Mouse (Mus musculus): ENCODE measurements around the gene C2. TPM values are rescaled to one million over a fixed set of nuclear protein-coding genes. Genes with fewer than 3 reads are reported as not detected.
"Not testable (repeated sequence)": the region's sequence is repeated elsewhere in the genome, so short reads cannot be mapped to it uniquely, and the experiment has no call there.

C2 gene
- polyA plus RNA-seq, 1 experiment: 27.7 TPM

DNA sequence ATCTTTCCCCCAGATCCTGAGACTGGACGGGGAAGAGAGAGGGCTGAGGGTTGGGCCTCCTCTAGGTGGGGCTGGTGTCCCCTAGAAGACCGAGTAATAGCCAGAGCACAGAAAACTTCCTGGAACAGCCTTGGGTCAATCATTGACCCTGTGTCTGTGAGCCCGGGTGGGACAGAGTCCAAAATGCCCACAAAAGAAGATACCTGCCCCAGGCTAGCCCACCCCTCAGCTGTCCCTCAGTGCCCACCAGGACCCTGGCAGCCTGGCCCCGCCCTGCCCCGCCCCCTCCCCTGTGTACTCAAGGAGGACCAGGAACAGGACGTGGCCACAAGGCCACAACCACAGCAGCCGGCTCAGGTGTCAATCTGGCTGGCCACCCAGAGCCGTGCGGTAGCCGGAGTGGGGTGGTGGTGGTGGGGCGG, 17.4 kb upstream of the C2 start:
- 23% methylated on average over 11 of the region's 11 CpGs for WGBS
- TF ChIP-seq POLR2A (IDR thresholded peaks at IDR 0.05; ENCODE audit: borderline replicate concordance, extremely low read depth, low read depth, low read length) (no peak), CTCF (IDR thresholded peaks at IDR 0.05; ENCODE audit: insufficient read depth, low read length) (peak; percentile 35; the same call in 1 of the 2 replicates)
- no peak overlapping the region for H3K4me3 ChIP-seq (replicated peaks; ENCODE audit: extremely low read depth, low read depth, low read length)
- no peaks in the 10 kb centered on the region for H3K4me1 ChIP-seq (ENCODE audit: control insufficient read depth, insufficient read depth, low read length)
- DNase-seq: peak; percentile 48

- peak; percentile 33 for DNase-seq
- Histone ChIP-seq H3K4me1 (ENCODE audit: control insufficient read depth, insufficient read depth, low read length) (no peaks in the 10 kb centered on the region), H3K4me3 (replicated peaks; ENCODE audit: extremely low read depth, low read depth, low read length) (no peak within 1 kb of the TSS)
- TF ChIP-seq POLR2A (IDR thresholded peaks at IDR 0.05; ENCODE audit: borderline replicate concordance, extremely low read depth, low read depth, low read length) (no peak), CTCF (IDR thresholded peaks at IDR 0.05; ENCODE audit: insufficient read depth, low read length) (no peak)
- 43% methylated on average over 18 of the region's 18 CpGs for WGBS
These were observed 16.0 kb upstream of the C2 start, which contains the start of gene Slc44a4 for GRCm38 (mm10) chr17:34913930-34914665. Gene Slc44a4 (plus strand): TSS chr17:34914466.

DNA sequence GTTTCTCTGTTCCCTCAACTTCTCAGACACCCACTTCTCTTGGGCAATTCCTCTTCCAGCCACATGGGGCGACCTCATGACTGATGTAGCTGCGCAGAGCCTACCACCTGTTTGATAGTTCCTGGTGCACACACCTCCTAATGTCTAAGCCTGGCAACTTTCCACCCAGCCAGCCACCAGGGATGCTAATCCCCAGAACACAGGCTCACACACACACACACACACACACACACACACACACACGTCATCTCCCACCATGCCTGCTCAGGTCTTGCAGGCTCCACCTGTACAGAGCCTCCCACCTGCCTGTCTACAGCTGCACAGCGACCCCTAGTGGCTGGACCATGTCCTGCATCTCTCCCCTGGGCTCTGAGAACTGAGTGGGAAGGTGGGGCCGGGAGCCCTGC, 13.9 kb upstream of the C2 start:
- DNase-seq: peak; percentile 87
- TF ChIP-seq POLR2A (IDR thresholded peaks at IDR 0.05; ENCODE audit: borderline replicate concordance, extremely low read depth, low read depth, low read length) (peak; percentile 18; the same call in 1 of the 2 replicates), CTCF (IDR thresholded peaks at IDR 0.05; ENCODE audit: insufficient read depth, low read length) (peak; percentile 97)
- 30% methylated on average over 5 of the region's 5 CpGs for WGBS
- H3K4me1 ChIP-seq (ENCODE audit: control insufficient read depth, insufficient read depth, low read length): no peaks in the 10 kb centered on the region
- no peak overlapping the region for H3K4me3 ChIP-seq (replicated peaks; ENCODE audit: extremely low read depth, low read depth, low read length)

DNA sequence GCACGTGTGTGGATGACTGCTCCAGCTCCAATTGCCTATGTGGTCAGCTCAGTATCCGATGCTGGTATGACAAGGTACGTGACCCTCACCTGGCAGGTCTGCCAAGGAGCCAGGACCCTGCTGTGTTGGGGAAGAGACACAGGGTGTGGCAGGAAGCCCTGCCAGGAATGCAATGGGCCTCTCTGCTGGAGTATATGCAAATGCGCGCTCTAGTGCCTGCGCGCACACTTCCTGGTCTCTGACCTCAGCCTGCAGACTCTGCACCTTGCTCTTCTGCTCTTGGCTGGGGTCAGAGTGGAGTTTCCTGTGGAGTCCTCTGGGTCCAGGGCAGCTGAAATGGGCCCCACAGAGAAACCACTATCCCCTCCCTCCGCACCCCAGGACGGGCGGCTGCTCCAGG, 12.9 kb upstream of the C2 start:
- no peak for DNase-seq
- no peak overlapping the region for H3K4me3 ChIP-seq (replicated peaks; ENCODE audit: extremely low read depth, low read depth, low read length)
- TF ChIP-seq CTCF (IDR thresholded peaks at IDR 0.05; ENCODE audit: insufficient read depth, low read length): no peak
- TF ChIP-seq POLR2A (IDR thresholded peaks at IDR 0.05; ENCODE audit: borderline replicate concordance, extremely low read depth, low read depth, low read length): no peak
- WGBS: 75% methylated on average over 10 of the region's 10 CpGs
- no peaks in the 10 kb centered on the region for H3K4me1 ChIP-seq (ENCODE audit: control insufficient read depth, insufficient read depth, low read length)

DNA sequence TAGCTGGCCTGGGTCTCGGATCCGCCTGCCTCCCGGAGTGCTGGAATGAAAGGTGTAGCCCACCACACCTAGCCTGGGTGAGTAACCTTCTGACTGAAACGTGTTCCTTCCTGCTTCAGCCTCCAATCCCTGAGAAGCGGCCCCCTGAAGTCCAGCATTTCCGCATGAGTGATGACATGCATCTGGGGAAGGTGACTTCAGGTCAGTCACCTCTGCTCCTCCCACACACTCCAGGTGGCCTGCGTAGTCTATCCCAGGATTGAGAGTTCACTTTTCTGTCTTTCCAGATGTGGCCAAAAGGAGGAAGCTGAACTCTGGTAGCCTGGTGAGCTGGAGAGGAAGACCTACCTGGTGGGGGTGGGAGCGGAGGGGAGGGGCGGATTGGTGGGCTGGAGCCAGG, 4.8 kb upstream of the C2 start:
- no peak for TF ChIP-seq POLR2A (IDR thresholded peaks at IDR 0.05; ENCODE audit: borderline replicate concordance, extremely low read depth, low read depth, low read length)
- no peak for TF ChIP-seq CTCF (IDR thresholded peaks at IDR 0.05; ENCODE audit: insufficient read depth, low read length)
- 92% methylated on average over 9 of the region's 9 CpGs for WGBS
- no peak overlapping the region for H3K4me3 ChIP-seq (replicated peaks; ENCODE audit: extremely low read depth, low read depth, low read length)
- DNase-seq: no peak
- no peaks in the 10 kb centered on the region for H3K4me1 ChIP-seq (ENCODE audit: control insufficient read depth, insufficient read depth, low read length)

DNA sequence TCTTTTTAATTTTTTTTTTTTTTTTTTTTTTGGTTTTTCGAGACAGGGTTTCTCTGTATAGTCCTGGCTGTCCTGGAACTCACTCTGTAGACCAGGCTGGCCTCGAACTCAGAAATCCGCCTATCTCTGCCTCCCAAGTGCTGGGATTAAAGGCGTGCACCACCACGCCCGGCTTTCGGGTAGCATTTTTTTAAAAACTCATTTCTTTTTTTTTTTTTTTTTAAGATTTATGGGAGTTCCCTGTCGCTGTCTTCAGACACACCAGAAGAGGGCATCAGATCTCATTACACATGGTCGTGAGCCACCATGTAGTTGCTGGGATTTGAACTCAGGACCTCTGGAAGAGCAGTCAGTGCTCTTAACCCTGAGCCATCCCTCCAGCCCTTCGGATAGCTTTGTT, 3.9 kb upstream of the C2 start:
- WGBS: 82% methylated on average over 9 of the region's 10 CpGs
- DNase-seq; H3K4me1 ChIP-seq (ENCODE audit: control insufficient read depth, insufficient read depth, low read length); H3K4me3 ChIP-seq (replicated peaks; ENCODE audit: extremely low read depth, low read depth, low read length): not testable (repeated sequence)

- not testable (repeated sequence) for DNase-seq; H3K4me3 ChIP-seq (replicated peaks; ENCODE audit: extremely low read depth, low read depth, low read length); H3K4me1 ChIP-seq (ENCODE audit: control insufficient read depth, insufficient read depth, low read length)
These were observed 2.8 kb upstream of the C2 start for GRCm38 (mm10) chr17:34900826-34901225.

DNA sequence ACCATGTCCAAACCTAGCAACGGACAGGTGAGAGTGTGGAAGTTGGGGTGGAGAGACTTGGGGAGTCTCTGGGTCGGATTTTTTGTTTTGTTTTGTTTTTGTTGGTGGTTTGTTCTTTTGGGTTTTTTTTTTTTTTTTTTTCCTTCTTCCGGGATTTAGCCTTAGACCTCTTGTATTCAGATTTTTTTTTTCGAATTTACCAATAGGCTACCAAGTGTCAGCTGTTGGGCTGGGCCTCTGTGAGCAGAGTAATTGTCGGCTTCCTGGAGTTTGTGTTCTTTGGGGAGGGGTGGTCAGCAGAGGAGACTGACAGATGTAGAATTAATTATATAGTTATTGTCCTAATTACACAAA, 1.8 kb upstream of the C2 start:
- Histone ChIP-seq H3K4me1 (ENCODE audit: control insufficient read depth, insufficient read depth, low read length) (peaks cover 5% of the 10 kb centered on the region; the same call in 1 of the 2 replicates), H3K4me3 (replicated peaks; ENCODE audit: extremely low read depth, low read depth, low read length) (peak overlapping the region; percentile 71)
- WGBS: 5% methylated on average over 5 of the region's 5 CpGs
- DNase-seq: no peak
- TF ChIP-seq POLR2A (IDR thresholded peaks at IDR 0.05; ENCODE audit: borderline replicate concordance, extremely low read depth, low read depth, low read length) (no peak), CTCF (IDR thresholded peaks at IDR 0.05; ENCODE audit: insufficient read depth, low read length) (no peak)

GRCm38 (mm10) chr17:34899053-34899889, 1.2 kb upstream of the C2 start:
- DNase-seq: peak; percentile 63
- H3K4me3 ChIP-seq (replicated peaks; ENCODE audit: extremely low read depth, low read depth, low read length): peak overlapping the region; percentile 71
- 2% methylated on average over 34 of the region's 45 CpGs for WGBS
- TF ChIP-seq CTCF (IDR thresholded peaks at IDR 0.05; ENCODE audit: insufficient read depth, low read length) (no peak), POLR2A (IDR thresholded peaks at IDR 0.05; ENCODE audit: borderline replicate concordance, extremely low read depth, low read depth, low read length) (0 out of 2 replicates have a peak, but pooled peaks have one; percentile 13)
- peaks cover 5% of the 10 kb centered on the region; the same call in 1 of the 2 replicates for H3K4me1 ChIP-seq (ENCODE audit: control insufficient read depth, insufficient read depth, low read length)

DNA sequence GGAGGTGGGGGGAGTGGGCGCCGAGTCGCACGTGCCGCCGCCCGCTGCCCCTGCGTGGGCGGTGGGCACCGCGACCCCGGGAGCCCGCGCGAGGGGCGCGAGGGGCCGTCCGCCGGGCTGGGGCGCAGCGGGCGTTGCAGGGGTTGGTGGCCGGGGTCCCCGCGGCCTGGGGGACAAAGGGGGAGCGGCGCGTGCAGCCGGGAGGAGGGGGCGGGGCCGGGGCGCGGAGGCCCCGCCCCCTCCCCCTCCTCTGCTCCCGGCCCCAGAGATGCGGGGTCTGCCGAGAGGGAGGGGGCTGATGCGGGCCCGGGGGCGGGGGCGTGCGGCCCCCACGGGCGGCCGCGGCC, 614 bp upstream of the C2 start:
- Histone ChIP-seq H3K4me3 (replicated peaks; ENCODE audit: extremely low read depth, low read depth, low read length) (peak overlapping the region; percentile 71), H3K4me1 (ENCODE audit: control insufficient read depth, insufficient read depth, low read length) (peaks cover 5% of the 10 kb centered on the region; the same call in 1 of the 2 replicates)
- WGBS: 0% methylated on average over 20 of the region's 47 CpGs
- DNase-seq: no peak
- TF ChIP-seq CTCF (IDR thresholded peaks at IDR 0.05; ENCODE audit: insufficient read depth, low read length) (no peak), POLR2A (IDR thresholded peaks at IDR 0.05; ENCODE audit: borderline replicate concordance, extremely low read depth, low read depth, low read length) (no peak)

Data from lung, adult 2 months (tissue).